Mouse (Mus musculus) layer of hippocampus, adult 8-10 months (tissue): ENCODE results near the gene Dysf. TPM values are rescaled to one million over a fixed set of nuclear protein-coding genes. Genes with fewer than 3 reads are reported as not detected.
"Not testable (repeated sequence)": the region's sequence is repeated elsewhere in the genome, so short reads cannot be mapped to it uniquely, and the experiment has no call there.

ENCODE experiments used
- DNase-seq, 2 experiments: peaks; one replicate each; pipeline ENCODE4 v3.0.0; 2022; ENCODE audit warnings: low spot score in 2 of 2
- total RNA-seq, 4 experiments: library from RNA; stranded (reverse); gene quantifications; 2 replicates each; pipeline ENCODE4 v1.2.4; 2022

Dysf gene
- 1 to 10 TPM; 1.2 to 3.5 (median 2.7) TPM for total RNA-seq

DNA sequence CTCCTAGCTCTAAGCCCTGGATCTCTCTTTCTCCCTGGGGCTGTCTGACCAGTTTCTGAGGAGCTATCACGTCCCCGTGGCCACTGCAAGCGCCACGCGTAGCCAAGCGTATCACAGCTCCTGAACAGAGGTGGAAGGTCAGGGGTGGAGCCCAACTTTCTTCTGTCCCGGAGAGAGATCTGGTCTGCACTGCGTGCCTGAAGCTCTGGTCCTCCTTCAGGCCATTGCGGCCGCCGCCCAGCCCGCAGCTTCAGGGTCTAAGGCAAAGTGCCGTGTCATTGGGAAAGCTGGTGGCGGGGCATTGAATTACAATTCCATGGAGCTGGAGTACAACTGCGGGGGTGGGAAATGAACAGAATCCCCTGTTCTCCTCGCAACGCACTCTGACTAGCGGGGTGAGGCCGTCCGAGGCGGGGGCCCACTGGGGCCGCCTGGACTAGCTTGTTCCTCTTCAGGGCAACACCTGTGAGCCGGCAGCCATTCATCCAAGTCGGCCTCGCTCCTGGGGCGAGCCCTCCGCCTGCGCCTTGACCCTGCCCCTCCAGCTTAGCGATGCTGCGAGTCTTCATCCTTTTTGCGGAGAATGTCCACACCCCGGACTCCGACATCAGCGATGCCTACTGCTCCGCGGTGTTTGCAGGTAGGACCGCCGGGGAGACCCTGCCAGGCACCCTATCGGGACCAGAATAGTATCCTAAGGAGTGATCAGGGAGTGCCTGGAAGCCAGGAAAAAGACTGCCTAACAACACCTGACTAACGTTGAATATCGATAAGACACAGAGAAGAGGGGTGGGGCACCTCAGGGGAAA lies at the start of gene Dysf:
TSS of gene Dysf (plus strand) at position 228 of the 809 bp plus-strand sequence.
- DNase-seq: no peak

DNA sequence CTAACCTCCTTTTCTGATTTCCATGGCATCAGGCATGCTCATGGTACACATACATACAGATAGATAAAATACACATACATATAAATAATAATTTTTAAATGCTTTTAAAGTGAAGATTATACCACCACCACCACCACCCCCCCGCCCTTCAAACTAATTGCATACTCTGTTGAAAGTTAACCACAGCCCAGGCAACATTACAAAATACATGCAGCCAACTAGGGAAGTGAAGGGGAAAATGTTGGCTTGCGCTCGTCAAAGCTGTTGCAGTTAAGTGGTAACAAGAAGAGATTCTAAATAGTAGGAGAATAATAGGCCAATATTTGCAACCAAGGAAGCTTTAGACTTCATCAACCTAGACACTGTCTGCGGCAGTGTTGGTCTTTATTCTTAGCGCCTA lies 20.7 kb upstream of the Dysf start:
- DNase-seq: no peak

DNA sequence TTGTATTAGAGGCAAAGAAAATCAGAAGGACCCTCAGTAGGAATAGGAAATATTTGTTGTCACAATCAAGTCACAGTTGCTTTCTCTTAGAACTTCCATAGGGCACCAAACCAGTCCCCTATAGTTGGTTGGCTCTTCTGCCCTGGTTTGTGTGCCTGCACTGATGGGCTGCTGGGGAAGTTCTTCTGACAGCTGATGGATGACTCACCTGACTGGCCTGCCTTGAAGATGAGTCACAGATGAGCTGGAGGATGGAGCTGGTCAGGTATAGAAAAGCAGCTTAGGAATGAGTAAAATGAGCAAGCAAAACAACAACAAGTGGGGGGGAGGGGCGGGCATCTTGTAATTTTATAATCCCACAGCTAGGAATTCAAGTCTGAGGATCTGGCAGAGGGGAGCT lies 5.7 kb upstream of the Dysf start:
- DNase-seq: no peak

DNA sequence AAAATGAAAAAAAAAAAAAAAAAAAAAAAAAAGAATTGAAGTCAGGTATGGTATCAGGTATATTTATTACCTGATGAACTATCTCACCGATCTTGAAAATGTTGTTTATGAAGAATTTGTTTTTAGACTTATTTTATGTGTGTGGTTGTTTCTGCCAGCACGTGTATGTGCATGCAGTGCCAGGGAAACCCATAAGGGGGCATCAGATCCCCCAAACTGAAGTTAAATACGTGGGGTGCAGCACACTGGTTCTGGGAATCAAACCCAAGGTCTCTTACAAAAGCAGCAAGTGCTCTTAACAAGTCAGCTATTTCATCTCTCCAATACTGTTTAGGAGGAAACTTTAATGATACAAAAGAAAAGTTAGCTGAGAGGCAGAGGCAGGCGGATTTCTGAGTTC lies 4.1 kb upstream of the Dysf start:
- no peak for DNase-seq

DNA sequence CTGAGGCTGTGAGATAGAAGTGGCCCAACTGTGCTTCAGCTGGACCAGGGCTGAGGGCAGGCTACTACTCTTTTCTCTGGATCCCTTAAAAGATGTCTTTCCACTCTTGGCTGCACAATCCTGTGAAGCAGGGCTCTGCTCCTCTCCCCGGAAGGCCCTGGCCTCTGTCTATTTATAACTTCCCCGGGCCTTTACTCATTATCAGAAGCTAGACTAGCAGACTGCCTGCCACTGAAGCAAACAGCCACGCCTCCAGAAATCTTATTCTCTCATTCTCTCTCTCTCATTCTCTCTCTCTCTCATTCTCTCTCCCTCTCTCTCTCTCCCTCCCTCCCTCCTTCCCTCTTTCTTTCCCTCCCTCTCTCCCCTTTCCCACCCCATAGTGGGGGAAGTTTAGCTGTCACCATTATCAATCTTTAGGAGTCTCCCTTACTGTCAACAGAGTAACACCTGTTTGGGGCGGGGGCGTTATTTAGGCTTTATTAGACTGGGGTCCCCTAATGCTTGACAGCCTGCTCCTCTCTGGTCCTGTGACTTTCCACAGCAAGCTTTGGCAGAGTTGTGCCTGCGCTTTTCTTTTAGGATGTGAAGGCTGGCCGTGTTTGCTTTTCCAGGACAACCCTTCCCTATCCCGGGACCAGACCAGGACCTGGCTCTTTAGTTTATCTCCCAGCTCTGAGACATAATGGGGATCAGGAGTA lies 932 bp downstream of the Dysf start:
- DNase-seq: no peak

DNA sequence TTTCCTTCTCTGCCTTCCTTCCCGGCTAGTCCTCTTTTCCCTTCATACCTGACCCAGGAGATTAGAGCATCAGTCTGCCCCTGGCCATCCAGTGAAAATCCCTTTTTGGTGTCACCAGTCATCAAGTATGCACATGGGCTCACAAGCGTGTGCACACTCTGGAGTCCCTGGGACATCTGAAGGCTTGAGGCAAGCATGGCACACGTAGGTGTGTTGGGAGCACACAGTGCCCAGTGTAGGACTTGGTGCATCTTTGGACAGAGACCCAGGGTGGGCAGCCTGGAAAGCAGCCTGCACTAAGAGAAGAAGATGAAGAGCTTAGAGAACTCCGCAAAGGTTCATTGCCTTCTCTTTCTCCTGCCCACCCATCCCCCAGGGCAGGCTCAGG lies 1.5 kb downstream of the Dysf start:
- no peak for DNase-seq

DNA sequence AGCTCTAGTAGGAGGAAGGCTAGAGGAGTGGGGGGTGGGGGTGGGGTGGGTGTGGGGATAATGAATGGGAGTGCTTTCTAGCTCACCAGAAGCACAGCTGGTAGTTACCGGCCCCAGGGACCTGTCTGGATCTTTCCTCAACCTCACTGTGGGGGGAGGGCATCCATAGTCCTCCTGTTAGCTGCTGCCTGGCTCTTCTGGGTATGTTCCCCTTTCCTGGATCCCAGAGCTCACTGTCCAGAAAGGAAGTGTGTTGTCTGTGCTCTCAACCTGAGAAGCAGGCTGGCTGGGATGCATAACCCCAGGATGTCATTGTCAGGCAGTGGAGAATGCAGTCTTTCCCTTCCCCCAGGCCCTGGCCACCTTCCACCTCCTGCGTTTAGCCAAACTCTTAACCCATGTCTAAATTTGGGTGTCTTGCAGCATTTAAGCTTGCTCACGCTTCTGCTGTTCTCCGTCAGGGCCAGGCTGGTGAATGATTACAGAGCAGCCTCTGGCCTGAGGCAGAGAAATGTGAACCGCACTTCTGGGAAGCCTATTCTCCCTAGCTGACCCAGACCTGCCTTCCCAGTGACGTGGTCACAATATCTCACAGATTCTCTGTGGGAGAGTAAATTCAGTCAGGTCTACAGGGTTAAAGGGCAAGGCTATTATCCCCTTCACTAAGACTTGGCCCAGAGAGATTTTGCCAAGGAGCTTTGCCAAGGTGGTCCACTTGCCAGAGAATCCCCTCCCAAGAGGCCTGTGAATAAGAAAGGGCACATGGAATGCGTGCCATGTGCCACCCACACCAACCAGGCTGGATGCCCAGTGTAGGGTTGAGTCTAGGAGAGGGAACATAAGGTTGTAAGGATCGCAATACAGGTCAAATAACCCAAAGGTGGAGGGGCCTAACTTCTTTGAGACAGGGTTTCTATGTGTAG lies 2.2 kb downstream of the Dysf start:
- DNase-seq: no peak

DNA sequence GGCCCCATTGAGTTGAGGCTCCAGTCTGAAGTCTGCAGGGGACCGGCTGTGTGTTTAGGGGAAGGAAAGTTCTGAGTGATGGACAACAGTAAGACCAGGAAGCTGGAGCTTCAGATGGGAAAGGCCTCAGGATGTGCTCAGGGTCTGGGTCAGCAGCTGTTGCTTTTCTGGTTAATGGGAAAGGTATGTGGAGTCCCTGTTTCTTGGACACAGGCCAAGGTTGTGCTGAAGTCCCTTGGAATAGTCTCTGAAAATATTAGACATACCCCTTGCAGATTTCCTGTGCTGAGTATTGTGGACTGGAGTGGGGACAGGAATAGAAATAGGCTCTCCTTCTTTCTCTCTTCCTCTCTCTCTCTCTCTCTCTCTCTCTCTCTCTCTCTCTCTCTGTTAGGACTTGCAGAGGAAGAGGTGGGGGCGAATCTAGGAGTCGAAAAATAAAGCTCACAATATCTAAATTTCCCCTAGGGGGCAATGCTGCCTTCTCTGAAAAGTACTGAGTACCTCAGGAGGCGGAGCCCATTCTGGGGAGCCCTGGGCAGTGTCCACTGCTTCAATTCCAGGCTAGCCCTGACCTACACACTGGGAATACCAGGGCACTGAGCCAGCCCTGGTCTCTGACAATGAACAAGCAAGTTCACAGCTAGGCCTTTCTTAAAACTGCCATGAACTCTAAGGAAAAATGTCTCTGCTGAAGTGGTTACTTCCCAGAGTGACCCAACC lies 6.7 kb downstream of the Dysf start:
- not testable (repeated sequence) for DNase-seq

DNA sequence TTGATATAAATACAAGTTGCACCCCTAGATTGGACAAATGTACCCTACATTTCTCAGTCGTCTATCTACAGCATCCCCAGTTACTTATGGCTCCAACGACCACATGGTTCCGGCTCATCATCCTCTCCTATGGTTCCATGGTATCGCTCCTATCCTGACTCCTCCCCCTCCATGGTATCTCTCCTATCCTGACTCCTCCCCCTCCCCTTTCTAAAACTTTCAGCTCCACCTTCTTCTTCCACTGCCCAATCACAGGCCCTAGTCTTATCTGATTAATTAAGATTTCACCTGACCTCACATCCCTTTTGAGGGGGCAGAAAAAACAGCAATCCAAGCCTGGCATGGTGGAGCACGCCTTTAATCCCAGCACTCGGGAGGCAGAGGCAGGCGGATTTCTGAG lies 8.5 kb downstream of the Dysf start:
- DNase-seq: no peak

DNA sequence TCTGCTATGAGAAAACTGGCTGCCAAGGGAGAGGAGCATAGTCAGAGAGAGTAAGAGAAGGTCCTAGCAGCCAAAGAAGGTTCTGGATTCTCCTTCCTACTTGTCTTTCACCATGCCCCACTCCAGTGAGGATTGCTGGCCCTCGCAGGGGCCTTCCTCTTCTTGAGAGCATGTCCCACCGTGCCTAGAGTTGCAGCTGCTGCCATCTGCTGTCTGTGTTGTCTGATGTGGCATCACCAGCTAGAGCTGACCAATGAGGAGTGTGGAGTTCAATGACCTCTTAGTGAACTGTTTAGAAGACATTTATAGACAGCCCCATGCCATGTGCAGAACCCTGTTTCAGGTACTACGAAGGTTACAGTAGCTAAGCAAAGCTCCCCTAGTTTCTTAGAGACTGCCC lies 9.0 kb downstream of the Dysf start:
- DNase-seq: no peak

DNA sequence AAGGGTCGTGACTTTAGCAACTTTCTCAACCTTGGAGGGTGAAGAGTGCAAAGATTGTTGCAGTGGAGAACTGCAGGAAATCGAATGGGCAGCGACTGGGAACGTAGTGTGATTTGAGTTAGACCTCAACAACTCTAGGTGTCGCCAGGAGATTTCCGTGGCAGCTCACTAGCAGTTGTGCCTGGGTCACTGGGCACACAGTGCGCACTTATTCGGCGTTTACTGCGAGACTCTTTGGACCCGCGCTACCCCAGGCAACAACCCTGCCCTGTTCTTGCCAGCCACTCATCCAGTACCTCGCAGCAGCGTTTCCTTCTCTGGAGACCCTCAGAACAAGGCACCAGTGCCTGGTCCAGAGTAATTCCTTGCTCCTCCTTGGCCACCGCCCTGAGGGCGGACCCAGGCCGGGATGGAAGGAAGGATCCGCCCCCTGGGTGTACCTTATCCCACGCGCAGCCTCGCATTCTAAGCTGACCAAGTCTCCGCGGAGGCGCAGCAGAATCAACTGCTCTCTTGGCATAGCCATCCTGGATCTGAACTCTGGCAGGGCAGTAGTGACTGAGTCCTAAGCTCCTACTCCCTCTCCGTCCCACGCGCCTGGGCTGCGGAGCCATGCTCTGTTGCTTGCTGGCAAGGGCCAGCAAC lies 10.6 kb downstream of the Dysf start:
- DNase-seq: no peak

DNA sequence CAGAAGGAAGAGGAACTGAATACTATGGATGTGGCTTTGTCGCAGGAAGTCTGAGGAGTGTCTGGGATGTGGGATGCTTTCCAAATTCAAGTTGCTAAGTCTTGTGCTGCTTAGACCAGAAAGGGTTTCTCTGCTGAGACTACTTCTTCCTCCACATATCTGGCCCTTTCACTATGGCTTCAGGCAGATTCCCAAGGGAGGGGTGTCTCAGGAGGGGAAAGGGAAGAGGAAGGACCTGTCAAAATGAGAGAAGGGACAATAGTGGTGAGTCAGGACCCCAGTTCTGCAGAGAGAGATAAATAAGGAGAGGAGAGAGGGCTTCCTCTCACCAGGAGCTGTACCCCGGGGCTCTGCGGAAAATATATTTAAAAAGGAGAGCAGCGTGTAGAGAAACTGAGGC lies 11.6 kb downstream of the Dysf start:
- no peak for DNase-seq

DNA sequence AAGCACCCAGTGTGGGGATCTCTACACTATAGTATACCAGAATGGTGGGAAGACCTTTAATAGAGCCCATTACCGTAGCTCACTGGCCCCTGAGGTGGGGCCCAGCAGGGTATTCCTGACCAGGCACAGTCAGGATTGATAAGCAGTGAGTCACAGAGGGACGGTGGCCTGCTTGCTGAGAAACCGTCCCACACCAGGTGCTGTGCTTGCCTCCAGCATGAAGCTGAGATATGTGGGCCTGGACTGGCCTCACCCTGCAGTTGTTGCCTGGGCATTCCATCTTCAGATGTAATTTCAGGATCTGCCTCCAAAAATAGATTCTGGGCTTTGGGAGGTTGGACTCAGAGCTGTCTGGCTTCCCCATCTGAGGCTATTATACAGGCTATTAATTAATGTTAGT lies 13.6 kb downstream of the Dysf start:
- no peak for DNase-seq

DNA sequence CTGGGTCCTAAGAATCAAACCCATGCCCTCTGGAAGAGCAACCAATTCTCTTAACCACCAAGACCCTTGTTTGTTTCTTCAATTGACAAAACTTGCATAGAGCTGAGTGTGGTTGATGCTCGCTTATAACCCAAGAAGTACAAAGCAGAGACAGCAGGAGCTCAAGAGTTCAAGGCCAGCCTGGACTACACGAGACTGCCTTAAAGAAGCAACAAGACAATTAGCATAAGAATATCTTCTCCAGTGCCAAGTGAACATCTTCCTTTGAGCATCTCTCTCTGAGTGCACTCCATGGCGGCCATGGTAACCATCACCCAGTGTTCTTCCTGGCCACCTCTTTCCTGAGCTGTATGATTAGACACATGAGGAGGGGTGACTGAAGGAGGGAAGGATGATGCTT lies 17.2 kb downstream of the Dysf start:
- DNase-seq: no peak

DNA sequence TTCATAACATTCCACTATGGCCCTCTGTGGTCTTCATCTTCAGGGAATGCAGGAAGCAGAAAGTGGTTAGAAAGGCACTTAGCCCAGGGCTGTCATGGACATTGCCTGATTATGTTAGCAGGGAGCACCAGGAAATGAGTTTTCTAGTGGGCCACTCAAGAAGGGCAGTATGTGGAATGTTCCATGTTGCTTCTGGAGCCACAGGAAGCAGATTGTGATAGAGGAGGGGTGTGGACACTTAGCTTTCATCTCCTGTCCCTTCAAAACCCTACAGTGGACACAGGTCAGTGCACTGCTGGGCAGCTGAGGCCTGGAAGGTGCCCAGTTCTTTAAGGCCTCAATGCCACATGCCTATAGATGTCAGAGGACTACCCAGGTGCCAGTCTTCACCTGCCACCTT lies 20.4 kb downstream of the Dysf start:
- no peak for DNase-seq

DNA sequence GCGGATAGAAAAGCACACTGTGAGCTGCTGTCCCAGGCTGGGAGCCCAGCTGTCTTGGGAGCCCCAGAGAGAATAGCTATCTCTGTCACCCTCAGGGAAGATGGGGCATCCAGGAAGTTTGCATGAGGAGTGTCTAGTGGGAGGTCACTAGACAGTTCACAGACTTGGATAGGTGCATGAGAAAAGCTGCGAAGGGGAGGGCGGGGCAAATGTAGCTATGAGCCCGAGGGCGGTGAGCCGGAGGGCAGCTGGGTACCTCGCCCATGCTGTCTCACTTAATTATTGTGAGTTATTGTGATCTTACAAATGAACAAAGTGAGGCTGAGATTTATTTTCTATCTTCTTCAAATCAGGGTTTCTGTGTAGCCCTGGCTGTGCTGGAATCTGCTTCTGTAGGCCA lies 21.4 kb downstream of the Dysf start:
- no peak for DNase-seq

DNA sequence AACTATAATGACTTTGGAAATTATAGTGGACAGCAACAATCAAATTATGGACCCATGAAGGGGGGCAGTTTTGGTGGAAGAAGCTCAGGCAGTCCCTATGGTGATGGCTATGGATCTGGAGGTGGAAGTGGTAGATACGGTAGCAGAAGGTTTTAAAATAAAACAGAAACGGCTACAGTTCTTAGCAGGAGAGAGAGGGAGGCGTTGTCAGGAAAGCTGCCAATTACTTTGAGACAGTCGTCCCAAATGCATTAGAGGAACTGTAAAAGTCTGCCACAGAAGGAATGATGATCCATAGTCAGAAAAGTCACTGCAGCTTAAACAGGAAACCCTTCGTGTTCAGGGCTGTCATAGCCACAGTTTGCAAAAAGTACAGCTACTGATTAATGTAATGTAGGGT lies 24.1 kb downstream of the Dysf start:
- DNase-seq: not testable (repeated sequence)

DNA sequence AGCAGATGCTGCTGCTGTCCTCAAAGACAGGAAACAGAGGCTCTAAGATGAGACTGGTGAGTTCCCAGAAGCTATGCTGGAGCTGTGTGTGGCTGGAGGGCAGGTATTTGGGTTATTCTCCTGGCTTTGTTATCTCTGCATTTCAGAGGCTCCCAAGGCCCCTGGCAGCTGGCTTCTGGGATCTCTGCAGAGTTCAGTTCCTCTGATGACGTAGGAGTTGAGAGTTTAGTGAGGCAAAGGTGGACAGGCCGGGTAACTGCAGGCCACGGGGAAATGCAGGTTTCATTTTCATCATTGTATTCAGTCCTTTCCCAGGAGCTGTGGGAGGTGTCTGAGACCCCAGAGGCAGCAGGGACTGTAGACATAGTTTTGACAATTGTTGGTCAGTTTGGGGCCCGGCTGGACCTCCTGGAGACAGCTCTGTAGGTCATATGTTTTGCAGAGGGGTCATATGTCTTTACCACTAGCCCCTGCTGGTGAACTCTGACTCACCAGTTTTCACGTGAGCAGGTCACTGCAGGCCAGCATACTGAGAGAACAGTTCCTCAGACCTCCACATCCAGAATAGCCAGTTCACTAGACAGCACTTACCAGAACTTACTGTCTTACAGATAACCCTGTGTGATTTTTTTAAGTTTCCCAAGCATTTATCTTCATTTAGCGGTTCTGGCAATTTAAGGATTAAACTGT lies 35.0 kb downstream of the Dysf start:
- DNase-seq: no peak

DNA sequence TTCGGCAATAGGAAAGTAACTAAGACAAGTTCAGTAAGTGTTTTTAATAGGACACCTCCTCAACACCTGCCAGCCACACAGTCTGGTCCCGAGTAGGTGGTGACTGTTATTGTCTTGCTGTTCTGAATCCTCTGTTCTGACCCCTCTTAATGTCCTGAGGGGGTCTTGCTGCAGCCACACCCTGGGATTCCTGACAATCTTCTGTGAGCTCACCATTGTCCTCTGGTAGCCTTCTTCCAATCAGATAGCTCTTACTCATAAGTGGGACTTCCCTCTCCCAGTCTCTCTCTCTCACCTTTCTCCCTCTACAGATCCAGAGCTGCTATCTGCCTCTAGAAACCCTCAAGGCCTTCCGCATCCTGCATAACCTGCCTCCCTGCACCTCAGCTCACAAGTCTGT lies 36.3 kb downstream of the Dysf start:
- no peak for DNase-seq

DNA sequence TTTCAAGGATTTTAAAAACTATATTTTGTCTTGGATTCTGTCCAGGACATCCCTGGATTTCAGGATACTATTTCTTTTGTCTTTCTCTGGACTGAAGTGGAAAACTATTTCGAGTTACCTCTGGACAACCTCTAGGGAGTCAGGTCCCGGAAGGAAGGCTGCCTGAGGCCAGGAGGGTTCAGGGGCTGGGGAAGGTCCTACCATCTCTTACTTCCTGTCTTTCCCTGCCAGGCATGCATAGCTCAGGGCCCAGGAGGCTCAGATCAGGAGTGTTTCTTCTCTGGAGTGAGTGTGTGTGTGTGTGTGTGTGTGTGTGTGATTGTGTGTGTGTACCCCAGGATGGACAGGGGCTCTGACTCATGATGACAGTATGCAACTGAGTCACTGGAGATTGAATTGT lies 40.5 kb downstream of the Dysf start:
- no peak for DNase-seq
